Mouse (Mus musculus): Measurements from ENCODE around the gene Abcf3.

GRCm38 (mm10) chr16:20535296-20536080 is 12.9 kb upstream of the Abcf3 start, which contains the start of gene Ap2m1:
- TF ChIP-seq POLR2A (IDR thresholded peaks at IDR 0.05; ENCODE audit: control insufficient read depth, extremely low read depth, insufficient read depth, low read length, poor library complexity) = peak; percentile 42; the same call in 1 of the 2 replicates
- no peak for TF ChIP-seq CTCF (IDR thresholded peaks at IDR 0.05; ENCODE audit: borderline replicate concordance, control insufficient read depth, extremely low read depth, insufficient read depth, low read length, poor library complexity)

Data from thymus, adult 2 months (tissue).